Mouse (Mus musculus) G1E (cell line): ENCODE results near the gene Dcpp2. TPM values are rescaled to one million over a fixed set of nuclear protein-coding genes. Genes with fewer than 3 reads are reported as not detected.
A peak's percentile ranks its signal among the peaks of the same experiment; 100 is the strongest.
"Not testable (repeated sequence)": the region's sequence is repeated elsewhere in the genome, so short reads cannot be mapped to it uniquely, and the experiment has no call there.

ENCODE experiments used
- ATAC-seq: 2 replicates; pipeline ENCODE4 v1.8.0; 2016; ENCODE audit warnings: mild to moderate bottlenecking; ENCODE audit not compliant: insufficient number of reproducible peaks, poor library complexity, low FRiP score, severe bottlenecking; ENCODE audit errors: extremely low read depth
- DNase-seq: peaks from one replicate; pipeline ENCODE4 v3.0.0; 2012; ENCODE audit warnings: low spot score
- H3K27me3 ChIP-seq: 2 replicates; pipeline ENCODE4 v1.6.1; 2012; ENCODE audit warnings: mild to moderate bottlenecking, low read length, inconsistent platforms; ENCODE audit not compliant: insufficient read depth
- H3K36me3 ChIP-seq: replicated peaks from 2 replicates; pipeline ENCODE3; 2012; ENCODE audit warnings: mild to moderate bottlenecking, inconsistent platforms
- H3K4me1 ChIP-seq: 2 replicates; pipeline ENCODE4 v1.6.1; 2012; ENCODE audit warnings: low read depth, low read length, inconsistent platforms, mixed read lengths; ENCODE audit not compliant: insufficient read depth
- H3K4me3 ChIP-seq: 2 replicates; pipeline ENCODE4 v1.5.1; 2012; ENCODE audit warnings: low read depth, mild to moderate bottlenecking, inconsistent platforms, low read length, moderate library complexity, mixed read lengths
- H3K9me3 ChIP-seq: replicated peaks from 2 replicates; pipeline ENCODE4 v1.6.1; 2012; ENCODE audit warnings: inconsistent platforms
- CTCF ChIP-seq: IDR thresholded peaks from 2 replicates; pipeline ENCODE4 v1.5.1; 2012; ENCODE audit warnings: low read depth, low read length, inconsistent platforms, mixed read lengths
- GATA1 ChIP-seq: IDR thresholded peaks from 2 replicates; pipeline ENCODE4 v1.6.1; 2012; ENCODE audit warnings: borderline replicate concordance, low read length, inconsistent platforms, mixed read lengths
- GATA2 ChIP-seq: IDR thresholded peaks from 2 replicates; pipeline ENCODE4 v1.6.1; 2012; ENCODE audit warnings: low read depth, low read length, inconsistent platforms, borderline replicate concordance
- POLR2AphosphoS5 ChIP-seq: IDR thresholded peaks from 2 replicates; pipeline ENCODE4 v1.6.1; 2012; ENCODE audit warnings: low read depth, low read length, inconsistent platforms; ENCODE audit not compliant: insufficient replicate concordance
- TAL1 ChIP-seq: conservative IDR thresholded peaks from 2 replicates; pipeline ENCODE4 v1.6.1; 2012; ENCODE audit warnings: low read depth, low read length, inconsistent platforms, mixed read lengths
- polyA plus RNA-seq: library from polyadenylated mRNA; stranded (reverse); fragments of >175 nt; gene quantifications from 2 replicates; pipeline ENCODE4 v1.2.3, GENCODE M21; 2012
- total RNA-seq, 2 experiments: library from RNA; stranded (forward) in 1 of 2; stranded (reverse) in 1 of 2; fragments of 200-1000 nt in 1 of 2; fragments of >200 nt in 1 of 2; fragmentation: Nextera tagmentation in 1 of 2; gene quantifications; 2 replicates each; pipeline ENCODE4 v1.2.3; 2014 to 2017

The Dcpp2 gene
- total and polyA plus RNA-seq, 3 experiments: 0.22 TPM; not detected in 2

DNA sequence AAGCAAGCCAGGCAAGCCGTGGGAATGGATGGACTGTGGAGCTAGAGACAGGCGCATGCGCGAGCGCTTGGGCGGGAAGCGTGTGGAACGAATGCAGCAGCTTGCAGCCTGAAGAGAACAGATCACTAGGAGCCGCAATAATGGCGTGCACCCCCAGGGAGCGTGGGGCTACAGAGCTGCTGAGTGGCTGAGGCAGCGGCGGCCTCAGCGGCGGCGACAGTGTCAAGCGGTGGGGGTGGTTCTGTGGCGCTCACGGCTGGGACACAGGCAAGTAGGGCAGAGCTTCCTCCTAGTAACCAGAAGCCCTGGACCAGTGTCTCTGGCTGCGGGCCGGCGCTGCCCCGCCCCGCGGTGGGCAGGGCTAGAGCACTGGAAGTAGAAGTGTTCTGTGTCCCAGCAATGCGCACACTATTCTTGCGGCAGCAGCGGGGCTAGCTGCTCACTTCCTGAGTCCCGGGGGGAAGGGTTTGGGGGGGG, 43.9 kb downstream of the Dcpp2 start:
- DNase-seq (peak; percentile 41), ATAC-seq (peak; percentile 85)
- Histone ChIP-seq H3K36me3 (no peaks in the 10 kb centered on the region), H3K4me1 (peaks cover 10% of the 10 kb centered on the region), H3K27me3 (peaks cover 13% of the 10 kb centered on the region), H3K4me3 (peak overlapping the region; percentile 72), H3K9me3 (no peaks in the 10 kb centered on the region)
- TF ChIP-seq GATA2 (no peak), POLR2AphosphoS5 (no peak), TAL1 (no peak), GATA1 (no peak), CTCF (no peak)

DNA sequence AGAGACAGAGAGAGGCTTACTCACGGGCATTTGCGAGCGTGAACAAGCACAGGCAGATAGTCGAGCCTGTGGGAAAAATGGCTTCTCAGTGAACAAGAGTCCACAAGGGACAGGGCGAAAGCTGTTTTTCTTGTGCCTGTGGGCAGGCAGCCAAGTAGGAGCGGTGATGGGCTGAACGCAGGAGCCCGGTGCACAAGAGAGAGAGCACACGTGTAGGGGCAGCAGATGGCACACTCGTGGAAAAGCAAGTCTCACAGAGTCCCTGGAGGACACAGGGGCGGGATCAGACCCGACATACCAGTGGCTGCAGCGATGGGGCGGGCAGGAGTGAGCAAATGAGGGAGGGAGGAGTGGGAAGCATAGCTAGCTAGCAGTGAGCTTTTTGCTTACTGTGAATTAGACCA, 44.4 kb downstream of the Dcpp2 start:
- Histone ChIP-seq H3K9me3 (no peaks in the 10 kb centered on the region), H3K27me3 (peaks cover 14% of the 10 kb centered on the region), H3K4me1 (peaks cover 10% of the 10 kb centered on the region), H3K36me3 (no peaks in the 10 kb centered on the region), H3K4me3 (peak overlapping the region; percentile 72)
- peak; percentile 5 for DNase-seq
- peak; percentile 47; the same call in 1 of the 2 replicates for ATAC-seq
- TF ChIP-seq GATA2: no peak
- no peak for TF ChIP-seq CTCF
- TF ChIP-seq GATA1: no peak
- no peak for TF ChIP-seq POLR2AphosphoS5
- no peak for TF ChIP-seq TAL1

DNA sequence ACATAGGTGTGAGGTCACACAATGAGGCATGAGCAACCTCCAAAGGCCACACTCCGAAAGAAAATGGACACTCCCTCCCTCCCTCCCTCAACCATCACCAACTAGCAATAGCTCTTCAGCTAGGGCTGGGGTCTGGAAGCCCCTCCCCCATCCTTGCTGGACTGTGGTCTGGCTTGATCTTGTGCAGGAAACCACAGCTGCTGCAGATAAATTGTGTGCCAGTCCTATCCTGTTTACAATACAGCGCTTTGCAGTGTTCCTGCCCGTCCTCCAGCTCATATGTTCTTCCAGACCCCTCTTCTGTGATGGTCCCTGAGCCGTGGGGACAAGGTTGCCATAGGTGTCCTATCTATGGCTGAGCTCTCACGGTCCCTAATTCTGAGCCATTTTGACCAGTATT, 50.5 kb downstream of the Dcpp2 start:
- Histone ChIP-seq H3K36me3 (no peaks in the 10 kb centered on the region), H3K4me3 (no peak overlapping the region), H3K9me3 (no peaks in the 10 kb centered on the region), H3K27me3 (peaks cover 5% of the 10 kb centered on the region), H3K4me1 (no peaks in the 10 kb centered on the region)
- ATAC-seq (no peak), DNase-seq (no peak)
- TF ChIP-seq POLR2AphosphoS5 (no peak), CTCF (no peak), GATA2 (no peak), TAL1 (no peak), GATA1 (no peak)

DNA sequence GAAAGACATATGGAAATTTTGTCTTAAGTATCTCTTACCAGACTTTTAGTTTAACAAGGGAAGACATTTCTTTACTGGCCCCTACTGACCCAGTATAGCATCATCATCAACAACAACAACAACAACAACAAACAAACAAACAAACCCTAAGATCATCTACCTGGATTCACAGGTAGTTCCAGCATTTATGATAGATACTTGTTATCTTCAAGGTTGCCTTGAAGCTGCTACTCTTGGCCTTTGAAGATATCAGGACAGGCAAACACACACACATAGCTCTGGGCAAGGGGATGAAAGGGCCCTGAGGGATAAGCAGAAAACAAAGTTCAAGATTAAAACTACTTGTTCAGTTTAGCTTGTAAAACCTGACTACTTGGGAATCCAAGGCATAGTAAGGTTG, 60.7 kb downstream of the Dcpp2 start, which contains the start of gene Sbp:
Gene Sbp (plus strand): TSS at position 301 of the 400 bp plus-strand sequence.
- ATAC-seq: no peak
- no peaks in the 10 kb centered on the region for H3K4me1 ChIP-seq
- no peak within 1 kb of the TSS for H3K4me3 ChIP-seq
- TF ChIP-seq GATA2 (no peak), CTCF (no peak), TAL1 (no peak), GATA1 (no peak), POLR2AphosphoS5 (no peak)
- no peaks in the 10 kb centered on the region for H3K36me3 ChIP-seq
- DNase-seq: no peak
- peaks cover 5% of the 10 kb centered on the region; the same call in 1 of the 2 replicates for H3K27me3 ChIP-seq
- no peaks in the 10 kb centered on the region for H3K9me3 ChIP-seq

DNA sequence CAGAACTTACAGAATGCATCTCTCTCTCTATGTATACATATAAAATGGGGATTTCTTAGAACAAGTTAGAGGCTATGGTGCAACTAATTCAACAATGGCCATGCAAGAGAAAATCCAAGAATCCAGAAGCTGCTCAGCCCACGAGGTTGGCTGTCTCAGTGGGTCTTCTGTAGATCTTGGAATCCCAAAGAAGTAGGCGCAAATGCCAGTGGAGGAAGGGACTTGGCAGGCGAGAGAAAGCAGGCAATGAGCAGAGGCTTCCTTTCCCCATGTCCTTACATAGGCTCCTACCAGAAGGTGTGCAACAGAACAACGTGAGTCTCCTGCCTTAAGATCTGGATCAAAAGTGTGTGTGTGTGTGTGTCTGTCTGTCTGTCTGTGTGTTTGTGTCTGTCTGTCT, 66.8 kb downstream of the Dcpp2 start:
- H3K27me3 ChIP-seq, H3K4me1 ChIP-seq, ATAC-seq, H3K4me3 ChIP-seq, DNase-seq, H3K36me3 ChIP-seq, H3K9me3 ChIP-seq: not testable (repeated sequence)

DNA sequence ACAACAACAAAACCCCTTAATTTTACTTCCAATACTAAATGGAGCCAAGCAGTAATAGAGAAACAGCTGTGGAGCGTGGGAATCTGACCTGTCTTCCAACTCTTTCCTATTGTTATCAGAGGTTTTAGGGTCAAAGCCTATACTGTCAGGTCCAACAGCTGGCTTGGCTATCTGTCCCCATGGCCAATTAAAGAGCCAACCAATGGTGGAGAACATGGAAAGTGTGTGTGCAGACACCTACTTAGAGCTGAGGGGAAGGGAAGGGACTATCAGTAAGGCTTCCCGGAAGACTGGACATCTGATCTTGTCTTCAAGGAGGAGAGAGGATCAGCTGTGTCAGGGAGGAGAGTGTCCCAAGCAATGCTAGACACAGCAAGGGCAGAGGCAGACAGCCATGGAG, 68.4 kb downstream of the Dcpp2 start:
- Histone ChIP-seq H3K36me3 (no peaks in the 10 kb centered on the region), H3K4me3 (no peak overlapping the region), H3K4me1 (no peaks in the 10 kb centered on the region), H3K9me3 (no peaks in the 10 kb centered on the region), H3K27me3 (no peaks in the 10 kb centered on the region)
- DNase-seq (no peak), ATAC-seq (no peak)
- no peak for TF ChIP-seq GATA1
- TF ChIP-seq GATA2: no peak
- TF ChIP-seq TAL1: no peak
- no peak for TF ChIP-seq POLR2AphosphoS5
- TF ChIP-seq CTCF: no peak

Other genes with a start within 250 kb of the Dcpp2 start
Only the 20 nearest of the 27 such genes appear.
- gene 1520401A03Rik, start 158.1 kb upstream of the Dcpp2 start, total RNA-seq (2014; fragmentation: Nextera tagmentation): not detected in 2 replicates
- gene 1520401A03Rik, start 158.1 kb upstream of the Dcpp2 start, total RNA-seq (2017): 0.05 TPM in 1 of 2 replicates, not detected in the other
- gene 1520401A03Rik, start 158.1 kb upstream of the Dcpp2 start, polyA plus RNA-seq: 0.02 TPM in 1 of 2 replicates, not detected in the other
- gene Pkmyt1, start 154.5 kb upstream of the Dcpp2 start, total RNA-seq (2014; fragmentation: Nextera tagmentation): 33.5 and 41.1 TPM in 2 replicates
- gene Pkmyt1, start 154.5 kb upstream of the Dcpp2 start, total RNA-seq (2017): 10.8 and 12.9 TPM in 2 replicates
- gene Pkmyt1, start 154.5 kb upstream of the Dcpp2 start, polyA plus RNA-seq: 125 and 147 TPM in 2 replicates
- gene Paqr4, start 140.0 kb upstream of the Dcpp2 start, total RNA-seq (2014; fragmentation: Nextera tagmentation): 0.39 and 1.9 TPM in 2 replicates
- 2.6 and 3.2 TPM in 2 replicates for gene Paqr4, start 140.0 kb upstream of the Dcpp2 start, total RNA-seq (2017)
- 2.3 and 3.5 TPM in 2 replicates for gene Paqr4, start 140.0 kb upstream of the Dcpp2 start, polyA plus RNA-seq
- gene Kremen2, start 135.0 kb upstream of the Dcpp2 start, total RNA-seq (2014; fragmentation: Nextera tagmentation): not detected in 2 replicates
- gene Kremen2, start 135.0 kb upstream of the Dcpp2 start, total RNA-seq (2017): 0.05 and 0.29 TPM in 2 replicates
- gene Kremen2, start 135.0 kb upstream of the Dcpp2 start, polyA plus RNA-seq: 1.2 and 1.4 TPM in 2 replicates
- gene Flywch1, start 109.3 kb upstream of the Dcpp2 start, total RNA-seq (2014; fragmentation: Nextera tagmentation): 11.9 and 14.1 TPM in 2 replicates
- 18.2 and 22.3 TPM in 2 replicates for gene Flywch1, start 109.3 kb upstream of the Dcpp2 start, total RNA-seq (2017)
- 42.7 and 44.6 TPM in 2 replicates for gene Flywch1, start 109.3 kb upstream of the Dcpp2 start, polyA plus RNA-seq
- not detected in 2 replicates for gene Flywch2, start 94.8 kb upstream of the Dcpp2 start, total RNA-seq (2014; fragmentation: Nextera tagmentation)
- gene Flywch2, start 94.8 kb upstream of the Dcpp2 start, total RNA-seq (2017): 0.12 TPM in 1 of 2 replicates, not detected in the other
- gene Flywch2, start 94.8 kb upstream of the Dcpp2 start, polyA plus RNA-seq: not detected in 2 replicates
- gene Srrm2, start 90.3 kb upstream of the Dcpp2 start, total RNA-seq (2014; fragmentation: Nextera tagmentation): 1,039 and 1,150 TPM in 2 replicates
- gene Srrm2, start 90.3 kb upstream of the Dcpp2 start, total RNA-seq (2017): 66.6 and 86.7 TPM in 2 replicates
- 141 and 329 TPM in 2 replicates for gene Srrm2, start 90.3 kb upstream of the Dcpp2 start, polyA plus RNA-seq
- gene Elob, start 51.7 kb upstream of the Dcpp2 start, total RNA-seq (2014; fragmentation: Nextera tagmentation): 452 and 468 TPM in 2 replicates
- gene Elob, start 51.7 kb upstream of the Dcpp2 start, total RNA-seq (2017): 171 and 225 TPM in 2 replicates
- gene Elob, start 51.7 kb upstream of the Dcpp2 start, polyA plus RNA-seq: 658 and 984 TPM in 2 replicates
- not detected in 2 replicates for gene Prss33, start 44.8 kb upstream of the Dcpp2 start, total RNA-seq (2014; fragmentation: Nextera tagmentation)
- gene Prss33, start 44.8 kb upstream of the Dcpp2 start, total RNA-seq (2017): 0.11 TPM in 1 of 2 replicates, not detected in the other
- gene Prss33, start 44.8 kb upstream of the Dcpp2 start, polyA plus RNA-seq: not detected in 2 replicates
- gene Prss32, start 37.0 kb upstream of the Dcpp2 start, total RNA-seq (2014; fragmentation: Nextera tagmentation): not detected in 2 replicates
- 0.05 TPM in 1 of 2 replicates, not detected in the other for gene Prss32, start 37.0 kb upstream of the Dcpp2 start, total RNA-seq (2017)
- gene Prss32, start 37.0 kb upstream of the Dcpp2 start, polyA plus RNA-seq: not detected in 2 replicates
- gene Prss41, start 36.7 kb upstream of the Dcpp2 start, total RNA-seq (2014; fragmentation: Nextera tagmentation): not detected in 2 replicates
- not detected in 2 replicates for gene Prss41, start 36.7 kb upstream of the Dcpp2 start, total RNA-seq (2017)
- not detected in 2 replicates for gene Prss41, start 36.7 kb upstream of the Dcpp2 start, polyA plus RNA-seq
- not detected in 2 replicates for gene Prss21, start 12.8 kb upstream of the Dcpp2 start, total RNA-seq (2014; fragmentation: Nextera tagmentation)
- gene Prss21, start 12.8 kb upstream of the Dcpp2 start, total RNA-seq (2017): not detected in 2 replicates
- not detected in 2 replicates for gene Prss21, start 12.8 kb upstream of the Dcpp2 start, polyA plus RNA-seq
- gene Dcpp1, start within 50 bp of the Dcpp2 start, total RNA-seq (2014; fragmentation: Nextera tagmentation): not detected in 2 replicates
- gene Dcpp1, start within 50 bp of the Dcpp2 start, total RNA-seq (2017): not detected in 2 replicates
- not detected in 2 replicates for gene Dcpp1, start within 50 bp of the Dcpp2 start, polyA plus RNA-seq
- not detected in 2 replicates for gene Dcpp3, start 36.6 kb downstream of the Dcpp2 start, total RNA-seq (2014; fragmentation: Nextera tagmentation)
- not detected in 2 replicates for gene Dcpp3, start 36.6 kb downstream of the Dcpp2 start, total RNA-seq (2017)
- gene Dcpp3, start 36.6 kb downstream of the Dcpp2 start, polyA plus RNA-seq: not detected in 2 replicates
- not detected in 2 replicates for gene Sbp, start 60.8 kb downstream of the Dcpp2 start, total RNA-seq (2014; fragmentation: Nextera tagmentation)
- gene Sbp, start 60.8 kb downstream of the Dcpp2 start, total RNA-seq (2017): not detected in 2 replicates
- gene Sbp, start 60.8 kb downstream of the Dcpp2 start, polyA plus RNA-seq: not detected in 2 replicates
- gene Sbpl, start 74.4 kb downstream of the Dcpp2 start, total RNA-seq (2014; fragmentation: Nextera tagmentation): not detected in 2 replicates
- not detected in 2 replicates for gene Sbpl, start 74.4 kb downstream of the Dcpp2 start, total RNA-seq (2017)
- not detected in 2 replicates for gene Sbpl, start 74.4 kb downstream of the Dcpp2 start, polyA plus RNA-seq
- gene Prss30, start 99.7 kb downstream of the Dcpp2 start, total RNA-seq (2014; fragmentation: Nextera tagmentation): not detected in 2 replicates
- not detected in 2 replicates for gene Prss30, start 99.7 kb downstream of the Dcpp2 start, total RNA-seq (2017)
- not detected in 2 replicates for gene Prss30, start 99.7 kb downstream of the Dcpp2 start, polyA plus RNA-seq
- not detected in 2 replicates for gene Prss22, start 117.2 kb downstream of the Dcpp2 start, total RNA-seq (2014; fragmentation: Nextera tagmentation)
- not detected in 2 replicates for gene Prss22, start 117.2 kb downstream of the Dcpp2 start, total RNA-seq (2017)
- not detected in 2 replicates for gene Prss22, start 117.2 kb downstream of the Dcpp2 start, polyA plus RNA-seq
- gene Prss27, start 157.3 kb downstream of the Dcpp2 start, total RNA-seq (2014; fragmentation: Nextera tagmentation): not detected in 2 replicates
- not detected in 2 replicates for gene Prss27, start 157.3 kb downstream of the Dcpp2 start, total RNA-seq (2017)
- gene Prss27, start 157.3 kb downstream of the Dcpp2 start, polyA plus RNA-seq: not detected in 2 replicates
- gene Kctd5, start 192.6 kb downstream of the Dcpp2 start, total RNA-seq (2014; fragmentation: Nextera tagmentation): 16.9 and 17.1 TPM in 2 replicates
- gene Kctd5, start 192.6 kb downstream of the Dcpp2 start, total RNA-seq (2017): 15.9 and 16.7 TPM in 2 replicates
- gene Kctd5, start 192.6 kb downstream of the Dcpp2 start, polyA plus RNA-seq: 17.3 and 23.4 TPM in 2 replicates